Mouse (Mus musculus) forelimb bud, embryonic 11.5 days (tissue): ENCODE results near the gene Pih1d1.
"Not testable (repeated sequence)": the region's sequence is repeated elsewhere in the genome, so short reads cannot be mapped to it uniquely, and the experiment has no call there.

Experiments used
- DNase-seq: peaks from one replicate; pipeline ENCODE4 v3.0.0-alpha.2; 2012; ENCODE audit warnings: low read depth, low spot score

The Pih1d1 gene

DNA sequence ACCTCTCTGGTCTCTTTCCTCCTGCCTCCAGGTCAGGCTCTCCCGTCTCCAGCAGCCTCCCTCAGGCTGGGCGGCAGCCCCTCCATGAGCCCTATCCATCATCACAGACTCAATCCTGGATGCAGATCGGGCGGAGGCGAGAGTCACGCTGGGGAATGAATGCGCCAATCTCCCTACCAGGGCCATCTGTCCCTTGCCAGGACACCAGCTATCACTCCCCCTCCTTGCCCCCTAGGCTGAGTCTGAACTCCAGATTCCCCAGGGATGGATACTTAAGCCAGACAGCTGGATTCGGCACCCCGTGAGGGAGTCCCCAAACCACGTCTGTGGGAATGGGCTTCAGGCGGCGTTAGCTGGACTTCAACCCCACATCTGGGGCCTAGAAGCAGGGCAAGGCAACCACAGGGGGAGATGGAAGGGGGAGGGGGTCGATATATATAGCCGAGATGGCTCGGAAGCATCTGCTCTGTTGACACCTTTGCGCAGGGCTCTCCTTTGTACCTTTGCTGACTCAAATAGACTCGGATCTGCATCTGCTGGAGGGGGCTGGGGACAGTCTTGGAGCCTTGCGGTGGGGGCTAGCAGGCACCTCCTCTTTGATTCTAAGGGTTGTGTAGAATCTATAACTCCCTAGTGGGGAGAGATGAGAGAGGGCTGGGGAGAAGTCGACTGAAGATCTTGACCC, 13.8 kb downstream of the Pih1d1 start:
- no peak for DNase-seq

DNA sequence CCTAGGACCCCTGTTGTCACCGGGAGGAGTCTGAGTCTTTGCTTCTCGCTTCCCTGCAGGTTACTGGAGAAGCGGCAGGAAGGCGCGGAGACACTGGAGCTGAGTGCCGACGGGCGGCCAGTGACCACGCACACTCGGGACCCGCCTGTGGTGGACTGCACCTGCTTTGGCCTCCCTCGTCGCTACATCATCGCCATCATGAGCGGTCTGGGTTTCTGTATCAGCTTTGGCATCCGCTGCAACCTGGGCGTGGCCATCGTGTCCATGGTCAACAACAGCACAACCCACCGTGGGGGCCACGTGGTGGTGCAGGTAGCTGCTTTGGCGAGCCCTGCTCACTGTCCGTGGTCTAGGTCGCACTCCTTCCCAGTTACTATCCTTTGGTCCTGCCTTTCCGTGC, 14.6 kb downstream of the Pih1d1 start:
- DNase-seq = no peak

DNA sequence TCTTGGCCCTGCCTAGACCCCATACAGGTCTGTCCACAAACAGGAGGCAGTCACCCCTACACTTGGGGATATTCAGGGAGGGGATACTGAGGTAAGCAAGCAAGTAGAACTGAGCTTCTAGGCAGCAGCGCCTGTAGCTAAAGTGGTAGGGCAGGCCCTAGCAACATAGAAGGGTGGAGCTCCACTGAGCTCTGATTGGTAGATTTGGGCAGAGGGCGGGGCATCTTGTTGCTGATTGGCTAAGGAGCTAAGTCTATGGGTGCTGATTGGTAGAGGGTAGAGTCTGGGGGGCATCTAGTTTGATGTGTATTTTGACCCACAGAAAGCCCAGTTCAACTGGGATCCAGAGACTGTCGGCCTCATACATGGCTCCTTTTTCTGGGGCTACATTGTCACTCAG, 15.4 kb downstream of the Pih1d1 start:
- no peak for DNase-seq

DNA sequence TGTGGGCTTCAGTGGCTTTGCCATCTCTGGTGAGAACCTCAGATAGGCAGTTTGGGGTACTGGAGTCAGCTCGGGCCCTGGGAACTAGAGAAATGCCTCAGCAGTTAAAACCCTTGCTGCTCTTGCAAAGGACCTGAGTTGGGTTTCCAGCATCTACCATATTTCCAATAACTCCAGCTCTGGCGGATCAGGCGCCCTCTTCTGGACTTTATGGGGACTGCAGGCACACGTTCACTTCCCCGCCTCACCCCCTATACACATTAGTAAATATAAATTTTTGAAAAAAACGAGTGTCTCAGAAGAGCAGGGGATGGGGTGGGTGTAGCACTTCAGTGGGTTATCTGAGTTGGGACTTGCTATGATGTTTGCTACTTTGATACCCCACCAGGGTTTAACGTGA, 18.9 kb downstream of the Pih1d1 start:
- no peak for DNase-seq

GRCm38 (mm10) chr7:45173772-45174171, 19.7 kb downstream of the Pih1d1 start:
- not testable (repeated sequence) for DNase-seq

GRCm38 (mm10) chr7:45174567-45175280, 20.6 kb downstream of the Pih1d1 start:
- DNase-seq = no peak

- DNase-seq = no peak
These were observed 21.3 kb downstream of the Pih1d1 start for GRCm38 (mm10) chr7:45175398-45175797.

DNA sequence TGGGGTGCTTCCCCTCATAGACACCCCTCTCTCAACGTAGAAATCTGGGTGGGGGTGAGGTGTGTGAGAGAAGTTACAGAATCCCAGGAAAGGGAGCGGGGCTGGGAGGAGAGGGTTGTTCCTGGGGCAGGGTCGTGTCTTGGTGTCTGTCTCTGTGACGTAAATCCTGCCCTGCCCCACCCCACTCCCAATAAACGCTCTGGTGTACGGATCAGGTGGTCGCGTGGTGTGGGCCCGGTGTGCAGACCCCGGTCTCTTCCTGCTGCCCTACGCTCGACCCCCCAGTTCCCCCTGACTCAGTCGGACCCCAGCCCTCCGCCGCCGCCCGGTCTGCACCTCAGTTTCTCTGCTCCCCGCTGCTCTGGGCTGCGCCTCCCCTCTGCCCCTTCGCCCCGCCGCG, 21.8 kb downstream of the Pih1d1 start:
- DNase-seq = no peak

DNA sequence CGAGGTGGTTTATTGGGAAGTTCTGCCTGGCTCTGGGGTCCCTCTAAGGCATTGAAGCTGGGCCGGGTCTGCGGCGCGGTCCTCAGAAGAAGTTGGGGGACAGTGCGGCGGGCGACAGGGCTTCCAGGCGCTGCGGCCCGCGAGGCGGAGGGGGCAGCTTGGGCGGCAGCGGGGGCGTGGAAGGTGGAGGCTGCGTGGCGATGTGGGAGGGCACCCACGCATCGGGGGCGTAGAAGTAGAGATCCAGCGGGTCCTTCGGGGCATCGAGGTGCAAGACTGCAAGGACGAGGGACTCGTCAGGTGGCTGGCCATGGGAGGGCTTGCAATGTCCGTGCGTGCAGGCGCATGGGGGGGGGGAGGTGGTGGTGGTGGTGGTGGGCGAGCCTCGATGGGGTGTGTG, 22.3 kb downstream of the Pih1d1 start:
- no peak for DNase-seq

- no peak for DNase-seq
These were observed 24.4 kb downstream of the Pih1d1 start for GRCm38 (mm10) chr7:45178550-45178949.

- DNase-seq = no peak
These were observed 25.4 kb downstream of the Pih1d1 start, which contains the start of gene Gfy for GRCm38 (mm10) chr7:45179469-45179868. Gene Gfy (minus strand): TSS chr7:45179569.

- no peak for DNase-seq
These were observed 26.9 kb downstream of the Pih1d1 start, which contains the start of gene Pth2 for GRCm38 (mm10) chr7:45180896-45181477. Gene Pth2 (plus strand): TSS chr7:45180995.

GRCm38 (mm10) chr7:45181540-45181939, 27.4 kb downstream of the Pih1d1 start:
- DNase-seq = no peak

GRCm38 (mm10) chr7:45182199-45182601, 28.1 kb downstream of the Pih1d1 start:
- peak; percentile 92 for DNase-seq

DNA sequence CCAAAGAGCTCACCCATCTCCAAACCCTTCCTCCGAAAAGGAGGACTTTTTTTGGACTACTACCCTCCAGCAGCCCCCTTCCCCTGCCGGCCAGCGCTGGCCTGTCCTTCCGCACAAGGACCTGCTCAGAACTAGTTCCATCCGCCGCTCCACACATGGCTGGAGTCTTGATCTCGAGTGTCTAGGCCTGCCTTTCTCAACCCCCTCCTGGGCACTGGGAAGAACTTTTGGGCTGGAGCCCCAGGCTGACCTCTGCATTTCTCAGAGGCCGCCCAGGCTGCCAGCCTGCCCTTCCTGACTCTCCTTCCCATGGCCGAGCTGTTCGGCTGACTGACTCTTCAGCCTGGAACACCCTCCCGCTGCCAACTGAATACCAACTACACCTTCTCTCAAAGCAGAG, 28.5 kb downstream of the Pih1d1 start:
- no peak for DNase-seq

DNA sequence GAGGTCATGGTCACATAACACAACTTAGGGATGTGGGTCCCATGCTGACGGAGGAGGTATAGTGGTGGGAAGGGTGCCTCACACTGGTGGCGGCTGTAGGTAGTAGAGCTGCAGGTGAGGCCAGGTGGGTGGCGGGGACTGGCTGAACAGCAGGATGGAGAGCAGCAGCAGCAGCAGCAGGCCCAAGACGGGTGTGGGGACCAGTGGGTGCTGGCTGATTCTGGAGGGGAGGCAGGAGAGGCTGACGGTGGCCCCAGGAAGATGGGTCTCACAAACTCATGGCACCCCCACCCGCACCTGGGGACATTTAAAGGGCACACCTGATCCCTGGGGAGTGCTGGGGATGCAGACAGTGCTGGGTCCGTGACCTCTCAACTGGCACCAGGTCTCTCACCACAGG, 29.6 kb downstream of the Pih1d1 start:
- DNase-seq = no peak

GRCm38 (mm10) chr7:45185921-45186320, 31.8 kb downstream of the Pih1d1 start:
- no peak for DNase-seq

GRCm38 (mm10) chr7:45189600-45189999, 35.5 kb downstream of the Pih1d1 start:
- DNase-seq = no peak

- DNase-seq = no peak
These were observed 36.1 kb downstream of the Pih1d1 start for GRCm38 (mm10) chr7:45190186-45190585.

DNA sequence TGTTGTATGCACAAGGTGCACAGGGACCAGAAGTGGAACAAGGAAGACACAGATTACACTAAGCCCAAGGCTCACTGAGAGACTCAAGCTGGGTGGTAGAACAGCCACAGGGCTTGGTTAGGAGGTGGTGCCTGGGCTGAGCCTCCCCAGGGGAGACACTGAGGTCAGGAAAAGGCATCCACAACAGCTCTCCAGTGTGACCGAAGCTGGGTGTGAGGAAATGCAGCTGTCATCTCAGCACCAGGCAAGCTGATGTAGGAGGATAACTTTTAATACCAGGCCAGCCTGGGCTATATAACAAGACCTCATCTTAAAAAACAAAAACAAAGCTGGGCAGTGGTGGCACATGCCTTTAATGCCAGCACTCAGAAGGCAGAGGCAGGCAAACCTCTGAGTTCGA, 37.1 kb downstream of the Pih1d1 start:
- DNase-seq = no peak

DNA sequence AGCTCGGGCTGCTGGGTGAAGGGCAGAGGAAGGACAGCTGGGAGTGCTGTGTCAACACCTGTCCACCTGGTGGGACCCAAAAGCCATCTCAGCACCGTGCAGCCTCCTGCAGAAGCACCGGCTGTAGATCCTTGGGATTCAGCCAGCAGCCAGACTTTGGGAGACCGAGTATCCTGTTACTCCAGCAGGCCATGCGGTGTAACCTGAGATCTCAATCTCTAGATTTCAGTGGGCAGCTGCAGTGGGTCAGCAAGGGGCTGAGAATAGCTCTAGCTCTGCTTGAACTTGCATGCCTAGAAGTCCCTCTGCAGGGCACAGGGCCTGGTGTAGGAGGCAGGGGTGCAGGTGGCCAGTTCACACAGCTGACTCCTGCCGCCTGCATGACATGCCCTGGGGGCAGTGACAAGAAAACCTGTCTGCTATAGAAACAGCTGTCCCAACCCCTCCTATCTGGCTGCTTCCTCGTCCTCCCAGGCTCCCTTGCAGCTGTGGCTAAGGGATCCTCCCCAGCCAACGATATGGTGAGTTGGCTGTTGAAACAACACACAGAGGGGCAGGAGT, 37.8 kb downstream of the Pih1d1 start:
- peak; percentile 75 for DNase-seq

DNA sequence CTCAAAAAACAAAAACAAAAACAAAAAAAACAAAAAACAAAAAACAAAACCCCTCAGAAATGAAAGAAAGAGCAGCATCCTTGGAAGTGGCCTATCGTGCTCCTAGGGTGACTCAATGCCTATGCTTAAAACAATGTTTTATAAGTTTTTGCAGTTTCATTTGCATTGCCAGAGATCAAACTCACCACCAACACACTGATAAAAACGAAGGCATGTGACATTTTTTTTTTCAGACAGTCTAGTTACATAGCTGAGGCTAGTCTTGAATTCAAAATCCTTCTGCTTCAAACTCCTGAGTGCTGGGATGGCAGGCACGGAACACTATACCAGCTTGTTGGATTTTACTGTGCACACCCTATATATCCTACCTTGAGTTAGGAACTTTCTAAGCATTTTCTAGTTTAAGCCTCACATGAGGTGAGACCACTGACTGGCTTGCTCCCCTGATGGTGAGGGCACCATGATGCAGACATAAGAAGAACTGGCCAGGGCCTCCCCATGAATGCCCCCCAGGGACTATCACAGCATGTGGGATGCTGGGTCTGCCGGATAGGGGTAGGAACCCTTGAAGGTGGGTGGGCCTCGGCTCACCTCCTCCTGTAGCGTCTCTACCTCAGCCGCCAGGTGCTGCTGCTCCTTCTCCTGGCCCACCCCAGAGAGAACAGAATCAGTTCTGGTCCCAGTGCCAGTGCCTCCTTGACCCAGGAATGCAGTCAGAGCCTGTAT, 38.6 kb downstream of the Pih1d1 start:
- DNase-seq = no peak
